Mouse (Mus musculus): ENCODE measurements around the gene Adk.

GRCm38 (mm10) chr14:21348611-21349260 lies 296.4 kb downstream of the Adk start:
- TF ChIP-seq CTCF (IDR thresholded peaks at IDR 0.05; ENCODE audit: extremely low read depth, insufficient read depth, insufficient read length, insufficient replicate concordance): no peak
- no peak for TF ChIP-seq POLR2A (IDR thresholded peaks at IDR 0.05; ENCODE audit: low read depth, low read length)

Data from spleen, adult 2 months (tissue).